Mouse (Mus musculus) activated CD4-positive, CD25-positive, alpha-beta regulatory T cell, adult 9 weeks (primary cell): ENCODE measurements around the gene Nit1. TPM values are rescaled to one million over a fixed set of nuclear protein-coding genes. Genes with fewer than 3 reads are reported as not detected.

Source experiments
- polyA plus RNA-seq: library from polyadenylated mRNA; unstranded; fragments of 100-300 nt; shearing (Covaris generic); gene quantifications from one replicate; pipeline ENCODE4 v1.2.1, GENCODE M21; 2017

The Nit1 gene
- 57.0 TPM for polyA plus RNA-seq

DNA sequence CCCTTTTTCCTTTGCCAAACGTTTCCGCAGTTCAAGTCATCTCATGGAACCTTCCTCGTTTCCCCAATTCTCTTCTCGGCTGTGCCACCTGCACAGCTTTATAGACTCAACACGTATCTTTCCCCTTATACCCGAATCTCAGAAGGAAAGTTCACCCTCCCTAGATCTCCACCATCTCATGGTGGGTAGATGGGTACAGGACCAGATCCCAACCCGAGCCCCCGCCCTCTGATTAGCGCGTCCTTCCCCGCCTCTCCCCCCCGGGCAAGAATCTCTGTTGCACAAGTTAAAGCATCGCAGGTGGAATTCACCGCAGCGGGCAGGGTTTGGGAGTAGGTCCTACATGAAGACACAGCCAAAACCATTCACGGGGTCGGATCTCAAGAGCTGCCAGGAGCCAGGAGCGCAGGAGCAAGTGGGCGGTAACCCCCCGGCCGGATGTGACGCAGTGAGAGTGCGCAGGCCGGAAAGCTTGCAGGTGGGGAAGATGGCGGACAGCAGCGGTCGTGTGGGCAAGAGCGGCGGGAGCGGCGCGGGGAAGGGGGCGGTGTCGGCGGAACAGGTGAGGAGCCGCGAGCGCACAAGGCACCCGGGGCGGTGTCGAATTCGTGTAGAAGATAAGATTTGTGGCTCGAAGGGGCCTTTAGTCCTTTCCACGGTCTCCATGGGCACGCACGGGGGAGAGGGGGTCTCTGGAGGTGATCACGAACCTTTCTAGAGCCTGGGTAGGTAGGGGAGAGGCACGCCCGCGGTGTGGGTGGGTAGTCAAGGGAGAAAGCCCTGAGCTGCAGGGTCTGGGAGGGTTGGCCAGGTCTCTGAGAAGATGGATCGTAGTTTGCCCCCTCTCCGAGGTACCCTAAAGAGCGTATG, at the start of gene Nit1, which contains the start of gene Pfdn2:
Gene Nit1, minus strand, starts transcription at position 422 of the 870 bp plus-strand sequence.
Gene Pfdn2, plus strand, starts transcription at position 446 of the 870 bp plus-strand sequence.

DNA sequence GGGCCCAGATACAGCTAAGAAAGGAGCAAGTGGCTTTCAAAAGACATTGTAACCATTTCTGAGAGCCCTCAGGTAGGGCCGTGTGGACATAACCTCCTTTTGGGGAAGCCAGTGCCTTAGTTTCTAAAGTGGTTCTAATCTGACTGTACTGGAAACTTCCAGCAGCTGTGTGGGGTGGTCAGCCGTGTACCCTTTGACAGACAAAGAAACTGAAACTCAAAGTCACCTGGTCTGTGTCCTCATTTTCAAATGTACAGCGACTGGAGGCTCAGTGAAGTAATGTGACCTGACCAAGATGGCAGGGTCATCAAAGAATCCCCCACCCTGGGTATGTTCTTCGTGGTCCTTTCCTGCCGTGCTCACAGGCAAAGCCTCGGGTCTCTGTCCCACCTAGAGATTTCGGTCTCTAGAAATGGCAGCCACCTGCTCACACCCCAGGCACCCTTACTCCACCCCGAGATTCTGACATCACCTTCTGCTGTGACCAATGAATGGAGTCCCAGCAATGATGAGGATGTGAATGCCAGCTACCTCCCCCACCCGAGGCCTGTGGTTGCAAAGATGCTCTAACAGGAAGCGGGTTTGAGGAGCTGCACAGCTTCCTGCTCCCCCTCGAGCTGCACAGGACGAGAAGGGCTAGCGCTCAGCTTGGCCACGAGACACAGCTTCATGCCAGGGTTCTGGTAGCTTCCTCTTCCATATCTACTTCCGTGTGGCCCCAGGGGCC, 43.1 kb upstream of the Nit1 start, which contains the start of gene Arhgap30:
Gene Arhgap30, plus strand, starts transcription at position 579 of the 727 bp plus-strand sequence.

DNA sequence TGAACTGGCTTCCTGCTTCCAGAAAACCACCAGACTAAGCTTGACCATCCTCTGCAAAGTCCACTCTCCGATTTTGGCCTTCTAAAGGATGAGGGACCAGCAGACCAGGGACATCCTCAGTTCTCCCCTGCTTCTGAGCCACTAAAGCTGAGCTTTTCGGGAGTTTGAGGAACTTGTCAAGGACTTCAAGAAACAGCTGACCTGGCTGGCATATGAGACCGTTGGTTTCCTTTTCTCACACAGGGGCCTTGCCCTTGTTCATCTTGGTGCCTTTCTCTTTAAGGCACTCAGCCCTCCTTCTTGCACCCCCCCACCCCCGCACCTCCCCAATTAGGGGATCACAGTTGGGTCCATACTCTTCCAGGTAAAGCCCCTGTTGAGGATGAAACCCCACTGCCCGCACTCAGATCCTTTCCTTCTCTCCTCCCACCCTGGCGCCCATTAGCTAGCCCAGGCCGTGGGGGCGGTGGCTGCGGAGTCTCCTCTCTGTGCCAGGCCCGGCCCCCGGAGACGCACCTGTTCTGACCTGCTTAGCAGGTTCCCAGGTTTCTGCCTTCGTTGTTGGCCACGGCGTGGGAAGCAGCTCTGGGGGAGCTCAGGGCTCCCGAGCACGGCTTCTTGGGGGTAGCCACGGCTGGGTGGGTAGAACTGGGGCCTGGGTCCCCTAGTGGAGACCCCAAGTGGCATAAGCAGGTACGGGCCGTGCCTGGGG, 24.6 kb upstream of the Nit1 start, which contains the start of gene Nectin4:
Gene Nectin4, plus strand, starts transcription at position 255 of the 712 bp plus-strand sequence.

DNA sequence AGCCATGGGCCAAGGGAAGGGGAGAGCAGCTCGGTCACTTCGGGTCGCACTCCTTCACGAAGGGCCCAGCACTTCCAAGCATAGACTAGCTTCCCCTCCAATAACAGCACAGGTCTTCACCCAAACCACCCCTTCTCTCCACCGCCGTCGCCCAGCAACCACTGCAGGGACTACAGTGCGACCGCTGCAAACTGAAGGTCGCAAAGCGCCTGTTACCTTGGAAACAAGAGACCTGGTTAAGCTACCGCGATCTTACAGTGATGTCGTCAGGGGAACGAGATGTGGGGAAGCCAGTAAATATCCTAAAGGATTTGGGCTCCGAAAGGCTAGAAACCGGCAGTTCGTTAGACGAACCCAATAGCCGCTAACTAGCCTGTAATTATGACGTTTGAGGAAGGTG, 15.2 kb upstream of the Nit1 start, which contains the start of gene Klhdc9:
Gene Klhdc9, minus strand, starts transcription at position 143 of the 400 bp plus-strand sequence.

DNA sequence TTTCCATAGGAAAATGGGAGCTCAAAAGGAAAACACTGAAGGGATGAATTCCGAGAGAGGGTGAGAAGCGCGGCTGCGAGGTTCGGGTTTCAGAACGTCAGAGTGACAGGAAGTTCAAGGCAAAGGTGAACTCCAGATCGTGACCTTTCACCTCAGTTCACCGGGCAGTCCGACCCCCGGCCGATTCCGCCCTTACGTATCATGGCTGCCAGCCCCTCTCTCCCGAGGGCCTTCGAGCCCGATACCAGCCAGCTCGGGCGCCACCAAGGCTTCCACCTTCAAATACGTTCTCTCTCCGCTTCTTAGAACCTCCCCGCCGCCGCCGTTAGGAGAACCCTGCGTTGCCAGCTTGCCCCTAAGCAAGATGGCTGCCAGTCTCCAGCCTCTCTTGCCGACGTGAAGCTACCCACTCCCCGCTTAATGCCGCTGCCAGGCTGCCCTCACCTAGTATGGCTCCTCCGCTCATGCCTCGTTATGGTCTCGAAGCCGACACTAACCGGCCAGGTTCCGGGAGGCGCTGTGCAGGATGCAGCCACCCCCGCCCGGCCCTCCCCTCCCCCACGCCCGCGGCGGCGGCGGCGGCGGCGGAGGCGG, 16.5 kb downstream of the Nit1 start, which contains the start of gene Dedd:
Gene Dedd, plus strand, starts transcription at position 307 of the 594 bp plus-strand sequence.

DNA sequence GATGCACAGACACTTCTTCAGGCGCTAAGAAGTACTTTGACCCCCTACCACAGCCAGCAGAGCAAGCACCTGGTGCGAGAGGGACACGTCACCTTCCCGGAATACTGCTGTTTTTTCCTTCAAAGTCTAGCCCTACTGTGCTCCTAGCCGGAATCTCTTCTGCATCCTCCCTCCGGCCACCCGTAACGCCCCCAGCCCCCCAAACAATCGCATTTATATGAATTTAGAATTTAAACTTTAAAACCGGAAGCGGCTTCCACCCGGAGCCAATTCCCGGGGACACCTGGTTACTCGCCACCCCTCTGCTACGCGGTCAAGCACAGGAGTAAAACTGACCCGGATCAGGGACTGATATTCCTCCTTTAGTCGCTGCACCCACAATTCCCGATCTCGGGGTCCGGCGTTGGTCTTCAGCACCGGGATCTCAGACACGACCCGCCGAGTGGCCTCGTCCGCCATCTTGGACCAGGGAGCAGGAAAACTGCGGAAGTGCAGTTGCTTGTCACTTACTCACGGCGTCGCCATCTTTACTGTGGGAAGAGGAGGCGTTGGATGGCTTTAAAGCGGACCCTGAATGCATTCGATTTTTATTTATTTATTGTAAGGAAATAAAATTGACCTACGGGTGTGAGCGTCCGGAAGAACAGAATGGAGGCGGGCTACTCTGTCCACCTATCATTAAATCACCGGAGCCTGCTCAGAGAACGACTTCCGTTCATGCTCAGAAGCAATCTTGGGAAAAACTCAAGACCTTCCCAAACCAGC, 51.0 kb downstream of the Nit1 start, which contains the start of gene Ufc1:
Gene Ufc1, minus strand, starts transcription at position 727 of the 765 bp plus-strand sequence.

Other genes starting within 250 kb of the Nit1 start
- gene Cfap126, start 231.7 kb downstream of the Nit1 start, polyA plus RNA-seq, result 2.1 TPM
- gene Sdhc, start 195.0 kb downstream of the Nit1 start, polyA plus RNA-seq, result 173 TPM
- not detected for gene Mpz, start 194.9 kb downstream of the Nit1 start, polyA plus RNA-seq
- not detected for gene Pcp4l1, start 149.4 kb downstream of the Nit1 start, polyA plus RNA-seq
- gene Nr1i3, start 131.7 kb downstream of the Nit1 start, polyA plus RNA-seq, result 0.38 TPM
- gene Tomm40l, start 123.1 kb downstream of the Nit1 start, polyA plus RNA-seq, result 38.8 TPM
- not detected for gene Apoa2, start 120.6 kb downstream of the Nit1 start, polyA plus RNA-seq
- gene Fcer1g, start 111.3 kb downstream of the Nit1 start, polyA plus RNA-seq, result 10.2 TPM
- gene Adamts4, start 95.2 kb downstream of the Nit1 start, polyA plus RNA-seq, result not detected
- 185 TPM for gene Ndufs2, start 94.3 kb downstream of the Nit1 start, polyA plus RNA-seq
- 44.0 TPM for gene B4galt3, start 75.3 kb downstream of the Nit1 start, polyA plus RNA-seq
- 71.0 TPM for gene Ppox, start 64.5 kb downstream of the Nit1 start, polyA plus RNA-seq
- gene Usp21, start 57.7 kb downstream of the Nit1 start, polyA plus RNA-seq, result 63.3 TPM
- 67.8 TPM for gene Ufc1, start 50.6 kb downstream of the Nit1 start, polyA plus RNA-seq
- gene Dedd, start 16.5 kb downstream of the Nit1 start, polyA plus RNA-seq, result 41.6 TPM
- gene Pfdn2, start within 50 bp of the Nit1 start, polyA plus RNA-seq, result 113 TPM
- 0.24 TPM for gene Klhdc9, start 15.2 kb upstream of the Nit1 start, polyA plus RNA-seq
- gene Nectin4, start 24.5 kb upstream of the Nit1 start, polyA plus RNA-seq, result 0.17 TPM
- 268 TPM for gene Arhgap30, start 43.3 kb upstream of the Nit1 start, polyA plus RNA-seq
- 97.6 TPM for gene Usf1, start 65.7 kb upstream of the Nit1 start, polyA plus RNA-seq
- gene Tstd1, start 73.2 kb upstream of the Nit1 start, polyA plus RNA-seq, result 4.0 TPM
- gene F11r, start 91.9 kb upstream of the Nit1 start, polyA plus RNA-seq, result 0.40 TPM
- 9.2 TPM for gene Alyref2, start 157.8 kb upstream of the Nit1 start, polyA plus RNA-seq
- not detected for gene Itln1, start 189.6 kb upstream of the Nit1 start, polyA plus RNA-seq
- 0.35 TPM for gene Cd244a, start 213.5 kb upstream of the Nit1 start, polyA plus RNA-seq